Mouse (Mus musculus) cerebellum, postnatal 4 days (tissue): ENCODE measurements at regions not wholly inside any gene's neighbourhood (a gene's known extent, or its start where the extent isn't known, plus 50 kb on each side); places are given as distances from the start of the nearest gene placed in this dataset.
"Not testable (repeated sequence)": the region's sequence is repeated elsewhere in the genome, so short reads cannot be mapped to it uniquely, and the experiment has no call there.

Source experiments
- DNase-seq, 2 experiments: peaks; one replicate each; pipeline ENCODE4 v3.0.0; 2022; ENCODE audit warnings: low spot score in 2 of 2, mixed read lengths in 1 of 2

GRCm38 (mm10) chr5:148657936-148658640, 105.5 kb upstream of the Ubl3 start:
- no peak for DNase-seq

GRCm38 (mm10) chr5:148652525-148653243, 100.1 kb upstream of the Ubl3 start:
- DNase-seq, result no peak

- no peak for DNase-seq
These were observed 99.1 kb upstream of the Ubl3 start for GRCm38 (mm10) chr5:148651736-148652135.

- not testable (repeated sequence) for DNase-seq
These were observed 97.0 kb upstream of the Ubl3 start for GRCm38 (mm10) chr5:148649573-148649972.

- no peak for DNase-seq
These were observed 96.5 kb upstream of the Ubl3 start for GRCm38 (mm10) chr5:148649123-148649522.

GRCm38 (mm10) chr5:148647644-148648043, 95.1 kb upstream of the Ubl3 start:
- DNase-seq, result no peak

GRCm38 (mm10) chr5:148645772-148646171, 93.2 kb upstream of the Ubl3 start:
- DNase-seq, result no peak

GRCm38 (mm10) chr5:148645191-148645681, 92.6 kb upstream of the Ubl3 start:
- DNase-seq, result no peak

- DNase-seq, result no peak
These were observed 91.8 kb upstream of the Ubl3 start for GRCm38 (mm10) chr5:148644345-148644744.

GRCm38 (mm10) chr5:148641652-148642395, 89.2 kb upstream of the Ubl3 start:
- no peak for DNase-seq

GRCm38 (mm10) chr5:148640523-148640922, 87.9 kb upstream of the Ubl3 start:
- no peak for DNase-seq

GRCm38 (mm10) chr5:148634919-148635356, 82.3 kb upstream of the Ubl3 start:
- no peak for DNase-seq

- DNase-seq, result no peak
These were observed 81.4 kb upstream of the Ubl3 start for GRCm38 (mm10) chr5:148633999-148634398.

- DNase-seq, result no peak
These were observed 80.7 kb upstream of the Ubl3 start for GRCm38 (mm10) chr5:148633331-148633730.

- peak in 1 of 2 experiments; percentile 40 for DNase-seq
These were observed 80.1 kb upstream of the Ubl3 start for GRCm38 (mm10) chr5:148632516-148633170.

- no peak for DNase-seq
These were observed 79.0 kb upstream of the Ubl3 start for GRCm38 (mm10) chr5:148631566-148631965.

- no peak for DNase-seq
These were observed 73.4 kb upstream of the Ubl3 start for GRCm38 (mm10) chr5:148626014-148626413.

GRCm38 (mm10) chr5:148624649-148625405, 72.2 kb upstream of the Ubl3 start:
- no peak for DNase-seq

- no peak for DNase-seq
These were observed 68.6 kb upstream of the Ubl3 start for GRCm38 (mm10) chr5:148620895-148621786.

GRCm38 (mm10) chr5:148619917-148620316, 67.3 kb upstream of the Ubl3 start:
- no peak for DNase-seq
